Mouse (Mus musculus): ENCODE data around the gene Drg2. TPM values are rescaled to one million over a fixed set of nuclear protein-coding genes. Genes with fewer than 3 reads are reported as not detected.

The Drg2 gene
- polyA plus RNA-seq, 1 experiment from 2014 or later: 118 TPM

DNA sequence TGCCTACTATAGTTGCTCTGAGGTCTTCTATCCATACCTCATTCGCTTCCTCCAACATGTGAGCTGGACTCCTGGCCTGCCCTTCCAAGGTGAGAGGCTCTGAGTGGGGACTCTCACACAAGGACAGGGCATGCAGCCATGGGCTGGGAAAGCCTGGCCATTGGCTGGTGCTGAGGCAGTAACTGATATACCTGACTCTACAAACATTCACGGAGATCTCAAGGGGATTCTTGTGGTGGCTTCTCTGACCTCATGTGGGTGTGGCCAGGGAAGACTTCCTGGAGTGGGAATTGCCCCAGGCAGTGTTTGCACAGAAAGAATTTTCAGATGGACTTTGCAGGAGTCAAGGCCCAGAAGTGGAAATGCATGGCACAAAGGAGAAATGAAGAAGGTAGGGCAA, 60.5 kb downstream of the Drg2 start:
- WGBS: 48% methylated on average over 2 of the region's 2 CpGs
- H3K4me3 ChIP-seq (ENCODE audit: low read length): no peak overlapping the region
- H3K4me2 ChIP-seq (replicated peaks; ENCODE audit: low read depth, low read length): no peak overlapping the region
- H3K4me1 ChIP-seq (ENCODE audit: control insufficient read depth, insufficient read depth, low read length): no peaks in the 10 kb centered on the region
- no peak overlapping the region for H3K27ac ChIP-seq (ENCODE audit: low read depth, low read length)
- no peak overlapping the region for H3K9ac ChIP-seq (ENCODE audit: low read depth, low read length)
- H3K36me3 ChIP-seq (ENCODE audit: control insufficient read depth, insufficient read depth, low read length): no peaks in the 10 kb centered on the region
- no peaks in the 10 kb centered on the region for H3K27me3 ChIP-seq (ENCODE audit: control insufficient read depth, insufficient read depth, low read length)
- ATAC-seq (ENCODE audit: low FRiP score, low TSS enrichment): no peak
- H3K9me3 ChIP-seq (ENCODE audit: control insufficient read depth, low read length): no peaks in the 10 kb centered on the region

DNA sequence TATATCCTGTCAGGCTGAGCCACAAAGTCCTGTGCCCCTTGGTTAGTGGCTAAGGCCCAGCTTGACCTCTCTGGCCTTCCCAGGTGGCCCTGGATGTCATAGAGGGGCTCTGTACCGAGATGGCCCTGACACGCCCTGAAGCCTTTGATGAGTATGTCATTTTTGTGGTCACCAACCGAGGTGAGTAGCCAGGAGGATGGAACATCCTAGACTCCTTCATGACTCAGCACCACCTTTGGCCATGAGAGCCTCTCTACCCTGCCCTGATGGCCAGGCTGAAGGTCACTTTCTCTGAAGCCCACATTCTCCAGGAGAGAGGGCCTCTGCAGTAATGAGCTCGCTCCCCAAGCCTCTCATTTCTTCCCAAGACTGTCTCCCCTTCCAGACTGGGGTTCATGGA, 63.9 kb downstream of the Drg2 start:
- no peaks in the 10 kb centered on the region for H3K36me3 ChIP-seq (ENCODE audit: control insufficient read depth, insufficient read depth, low read length)
- no peak overlapping the region for H3K9ac ChIP-seq (ENCODE audit: low read depth, low read length)
- no peaks in the 10 kb centered on the region for H3K4me1 ChIP-seq (ENCODE audit: control insufficient read depth, insufficient read depth, low read length)
- H3K4me2 ChIP-seq (replicated peaks; ENCODE audit: low read depth, low read length): no peak overlapping the region
- WGBS: 78% methylated on average over 4 of the region's 4 CpGs
- no peak overlapping the region for H3K27ac ChIP-seq (ENCODE audit: low read depth, low read length)
- ATAC-seq (ENCODE audit: low FRiP score, low TSS enrichment): no peak
- H3K9me3 ChIP-seq (ENCODE audit: control insufficient read depth, low read length): no peaks in the 10 kb centered on the region
- no peaks in the 10 kb centered on the region for H3K27me3 ChIP-seq (ENCODE audit: control insufficient read depth, insufficient read depth, low read length)
- no peak overlapping the region for H3K4me3 ChIP-seq (ENCODE audit: low read length)

Other genes starting within 250 kb of the Drg2 start
- gene Srebf1, start 232.0 kb upstream of the Drg2 start, polyA plus RNA-seq (2014; fragmentation: Nextera tagmentation; extraction: Ambion mirVana): 58.8 and 60.1 TPM in 2 replicates
- 11.3 and 19.3 TPM in 2 replicates for gene Tom1l2, start 101.7 kb upstream of the Drg2 start, polyA plus RNA-seq (2014; fragmentation: Nextera tagmentation; extraction: Ambion mirVana)
- 1.3 and 1.5 TPM in 2 replicates for gene Drc3, start 101.3 kb upstream of the Drg2 start, polyA plus RNA-seq (2014; fragmentation: Nextera tagmentation; extraction: Ambion mirVana)
- 20.0 and 33.4 TPM in 2 replicates for gene Gid4, start 37.4 kb upstream of the Drg2 start, polyA plus RNA-seq (2014; fragmentation: Nextera tagmentation; extraction: Ambion mirVana)
- 46.5 and 54.9 TPM in 2 replicates for gene Atpaf2, start 36.1 kb upstream of the Drg2 start, polyA plus RNA-seq (2014; fragmentation: Nextera tagmentation; extraction: Ambion mirVana)
- gene Myo15, start 14.7 kb downstream of the Drg2 start, polyA plus RNA-seq (2014; fragmentation: Nextera tagmentation; extraction: Ambion mirVana): 0.33 and 0.38 TPM in 2 replicates
- gene Alkbh5, start 81.8 kb downstream of the Drg2 start, polyA plus RNA-seq (2014; fragmentation: Nextera tagmentation; extraction: Ambion mirVana): 39.8 and 44.3 TPM in 2 replicates
- gene Llgl1, start 245.1 kb downstream of the Drg2 start, polyA plus RNA-seq (2014; fragmentation: Nextera tagmentation; extraction: Ambion mirVana): 40.8 and 69.0 TPM in 2 replicates